Mouse (Mus musculus) C2C12 (cell line): ENCODE results near the gene Ror2.

ENCODE experiments used
- CTCF ChIP-seq: IDR thresholded peaks from one replicate; pipeline ENCODE4 v1.5.1; 2011; ENCODE audit not compliant: control insufficient read depth, insufficient read depth, insufficient read length
- MAX ChIP-seq: IDR thresholded peaks from one replicate; pipeline ENCODE4 v1.6.1; 2011; ENCODE audit warnings: mild to moderate bottlenecking, control low read depth
- MYOG ChIP-seq: IDR thresholded peaks from one replicate; pipeline ENCODE4 v1.6.1; 2011; ENCODE audit not compliant: control insufficient read depth, insufficient read length; ENCODE audit errors: extremely low read depth
- USF1 ChIP-seq: IDR thresholded peaks from one replicate; pipeline ENCODE4 v1.6.1; 2011; ENCODE audit warnings: low read depth, mild to moderate bottlenecking, control low read depth, moderate library complexity

- no peak for TF ChIP-seq MYOG
- no peak for TF ChIP-seq CTCF
- TF ChIP-seq MAX = no peak
- no peak for TF ChIP-seq USF1
Observed at GRCm38 (mm10) chr13:53095222-53095621, 190.7 kb downstream of the Ror2 start.
